Mouse (Mus musculus) MEL (cell line): ENCODE measurements around the gene Spata22. TPM values are rescaled to one million over a fixed set of nuclear protein-coding genes. Genes with fewer than 3 reads are reported as not detected.
"Not testable (repeated sequence)": the region's sequence is repeated elsewhere in the genome, so short reads cannot be mapped to it uniquely, and the experiment has no call there.

Experiments
- DNase-seq: peaks from one replicate; pipeline ENCODE4 v3.0.0; 2011; ENCODE audit warnings: low read depth, low spot score
- H3K27ac ChIP-seq: 2 replicates; pipeline ENCODE4 v1.5.1; 2012; ENCODE audit warnings: low read depth, mild to moderate bottlenecking, control low read depth, low read length, moderate library complexity; ENCODE audit not compliant: control insufficient read depth
- H3K27me3 ChIP-seq, 2 experiments: fragments of 150-350 bp in 1 of 2; sonication (generic) in 1 of 2; 2 replicates each; pipeline ENCODE4 v1.6.1; 2012; ENCODE audit warnings: low read length in 2 of 2, mild to moderate bottlenecking in 2 of 2, improper control_type of control experiment in 1 of 2, moderate library complexity in 1 of 2; ENCODE audit not compliant: insufficient read depth in 2 of 2, control insufficient read depth in 1 of 2
- H3K36me3 ChIP-seq, 2 experiments: 2 replicates each; pipeline ENCODE4 v1.6.1; 2012 to 2014; ENCODE audit warnings: low read length in 2 of 2, improper control_type of control experiment in 1 of 2, inconsistent platforms in 1 of 2, mild to moderate bottlenecking in 1 of 2; ENCODE audit not compliant: insufficient read depth in 2 of 2, control insufficient read depth in 1 of 2
- H3K4me1 ChIP-seq, 2 experiments: fragments of 150-350 bp in 1 of 2; sonication (generic) in 1 of 2; 2 replicates each; pipeline ENCODE4 v1.6.1; 2012; ENCODE audit warnings: low read length in 2 of 2, improper control_type of control experiment in 1 of 2, mild to moderate bottlenecking in 1 of 2; ENCODE audit not compliant: insufficient read depth in 2 of 2, control insufficient read depth in 1 of 2
- H3K4me3 ChIP-seq, 2 experiments: fragments of 150-350 bp in 1 of 2; sonication (generic) in 1 of 2; 2 replicates each; pipeline ENCODE4 v1.5.1; 2012; ENCODE audit warnings: low read depth in 2 of 2, low read length in 2 of 2, mild to moderate bottlenecking in 2 of 2, moderate library complexity in 2 of 2, control low read depth in 1 of 2, improper control_type of control experiment in 1 of 2; ENCODE audit not compliant: control insufficient read depth in 1 of 2, insufficient read depth in 1 of 2
- H3K79me2 ChIP-seq: 2 replicates; pipeline ENCODE4 v1.6.1; 2012; ENCODE audit warnings: mild to moderate bottlenecking, low read length, moderate library complexity; ENCODE audit not compliant: control insufficient read depth, poor library complexity, insufficient read depth
- H3K9ac ChIP-seq: 2 replicates; pipeline ENCODE4 v1.6.1; 2012; ENCODE audit warnings: low read depth, mild to moderate bottlenecking, control low read depth, low read length, moderate library complexity; ENCODE audit not compliant: control insufficient read depth, poor library complexity, severe bottlenecking
- H3K9me3 ChIP-seq: fragments of 150-350 bp; sonication (generic); replicated peaks from 2 replicates; pipeline ENCODE4 v1.6.1; 2012; ENCODE audit warnings: mild to moderate bottlenecking, low read length, improper control_type of control experiment, moderate library complexity; ENCODE audit not compliant: insufficient read depth
- BHLHE40 ChIP-seq: IDR thresholded peaks from 2 replicates; pipeline ENCODE4 v1.6.1; 2012; ENCODE audit warnings: low read depth, mild to moderate bottlenecking, inconsistent platforms, low read length, improper control_type of control experiment, borderline replicate concordance
- CHD1 ChIP-seq: IDR thresholded peaks from 2 replicates; pipeline ENCODE4 v1.6.1; 2012; ENCODE audit warnings: low read depth, mild to moderate bottlenecking, inconsistent platforms, low read length, improper control_type of control experiment
- CHD2 ChIP-seq: IDR thresholded peaks from 2 replicates; pipeline ENCODE4 v1.6.1; 2011; ENCODE audit warnings: low read length, improper control_type of control experiment
- ELF1 ChIP-seq: IDR thresholded peaks from 2 replicates; pipeline ENCODE4 v1.6.1; 2014; ENCODE audit warnings: low read depth, mild to moderate bottlenecking, inconsistent platforms, low read length, improper control_type of control experiment, moderate library complexity
- EP300 ChIP-seq, 2 experiments: IDR thresholded peaks; 2 replicates each; pipeline ENCODE4 v1.6.1; 2011; ENCODE audit warnings: improper control_type of control experiment in 2 of 2, low read length in 2 of 2, low read depth in 1 of 2, mild to moderate bottlenecking in 1 of 2
- GABPA ChIP-seq: IDR thresholded peaks from 2 replicates; pipeline ENCODE4 v1.6.1; 2012; ENCODE audit warnings: low read depth, mild to moderate bottlenecking, inconsistent platforms, low read length, improper control_type of control experiment, moderate library complexity
- JUND ChIP-seq: IDR thresholded peaks from 2 replicates; pipeline ENCODE4 v1.6.1; 2011; ENCODE audit warnings: low read depth, mild to moderate bottlenecking, improper control_type of control experiment, low read length
- KAT2A ChIP-seq: conservative IDR thresholded peaks from 2 replicates; pipeline ENCODE4 v1.6.1; 2012; ENCODE audit warnings: low read depth, low read length, improper control_type of control experiment, inconsistent platforms
- MAFK ChIP-seq: IDR thresholded peaks from 2 replicates; pipeline ENCODE4 v1.6.1; 2011; ENCODE audit warnings: low read depth, mild to moderate bottlenecking, low read length, improper control_type of control experiment, borderline replicate concordance
- MAX ChIP-seq: IDR thresholded peaks from 2 replicates; pipeline ENCODE4 v1.6.1; 2011; ENCODE audit warnings: low read length, improper control_type of control experiment
- MYB ChIP-seq: IDR thresholded peaks from 2 replicates; pipeline ENCODE4 v1.6.1; 2011; ENCODE audit warnings: mild to moderate bottlenecking, low read depth, low read length, improper control_type of control experiment
- MYC ChIP-seq: IDR thresholded peaks from 2 replicates; pipeline ENCODE4 v1.6.1; 2011; ENCODE audit warnings: low read depth, mild to moderate bottlenecking, low read length, improper control_type of control experiment, moderate library complexity
- NELFE ChIP-seq: IDR thresholded peaks from 2 replicates; pipeline ENCODE4 v1.6.1; 2011; ENCODE audit warnings: low read depth, low read length, improper control_type of control experiment
- POLR2A ChIP-seq, 2 experiments: IDR thresholded peaks; 2 replicates each; pipeline ENCODE4 v1.6.1; 2011 to 2012; ENCODE audit warnings: low read length in 2 of 2, mild to moderate bottlenecking in 2 of 2, control low read depth in 1 of 2, improper control_type of control experiment in 1 of 2, low read depth in 1 of 2, moderate library complexity in 1 of 2; ENCODE audit not compliant: control insufficient read depth in 1 of 2, insufficient read depth in 1 of 2, poor library complexity in 1 of 2
- POLR2AphosphoS2 ChIP-seq: IDR thresholded peaks from 2 replicates; pipeline ENCODE4 v1.6.1; 2011; ENCODE audit warnings: low read length, improper control_type of control experiment
- POLR2AphosphoS5 ChIP-seq: IDR thresholded peaks from 2 replicates; pipeline ENCODE4 v1.6.1; 2012; ENCODE audit warnings: low read depth, borderline replicate concordance, mild to moderate bottlenecking, inconsistent platforms, low read length, moderate library complexity, mixed read lengths
- RAD21 ChIP-seq: IDR thresholded peaks from 2 replicates; pipeline ENCODE4 v1.6.1; 2011; ENCODE audit warnings: mild to moderate bottlenecking, low read depth, low read length, improper control_type of control experiment
- SIN3A ChIP-seq: IDR thresholded peaks from 2 replicates; pipeline ENCODE4 v1.6.1; 2012; ENCODE audit warnings: low read length, improper control_type of control experiment, inconsistent platforms
- SMC3 ChIP-seq: IDR thresholded peaks from 2 replicates; pipeline ENCODE4 v1.6.1; 2011; ENCODE audit warnings: low read depth, low read length, improper control_type of control experiment
- TAL1 ChIP-seq: IDR thresholded peaks from 2 replicates; pipeline ENCODE4 v1.6.1; 2012; ENCODE audit warnings: mild to moderate bottlenecking, inconsistent platforms, low read length, moderate library complexity, mixed read lengths
- TBP ChIP-seq: IDR thresholded peaks from 2 replicates; pipeline ENCODE4 v1.8.0; 2011; ENCODE audit warnings: low read depth, low read length, improper control_type of control experiment
- UBTF ChIP-seq: IDR thresholded peaks from 2 replicates; pipeline ENCODE4 v1.6.1; 2012; ENCODE audit warnings: low read depth, mild to moderate bottlenecking, inconsistent platforms, low read length, improper control_type of control experiment, moderate library complexity, borderline replicate concordance; ENCODE audit not compliant: insufficient read depth
- USF1 ChIP-seq: IDR thresholded peaks from 2 replicates; pipeline ENCODE4 v1.6.1; 2014; ENCODE audit warnings: low read depth, mild to moderate bottlenecking, inconsistent platforms, low read length, improper control_type of control experiment, moderate library complexity
- USF2 ChIP-seq, 2 experiments: IDR thresholded peaks; 2 replicates each; pipeline ENCODE4 v1.6.1; 2011 to 2012; ENCODE audit warnings: improper control_type of control experiment in 2 of 2, low read length in 2 of 2, borderline replicate concordance in 1 of 2, inconsistent platforms in 1 of 2, low read depth in 1 of 2, mild to moderate bottlenecking in 1 of 2; ENCODE audit not compliant: insufficient read depth in 1 of 2
- ZKSCAN1 ChIP-seq: IDR thresholded peaks from 2 replicates; pipeline ENCODE4 v1.6.1; 2012; ENCODE audit warnings: low read depth, mild to moderate bottlenecking, inconsistent platforms, low read length, improper control_type of control experiment, moderate library complexity
- ZMIZ1 ChIP-seq: IDR thresholded peaks from 2 replicates; pipeline ENCODE4 v1.6.1; 2012; ENCODE audit warnings: low read depth, mild to moderate bottlenecking, inconsistent platforms, low read length, improper control_type of control experiment, moderate library complexity
- ZNF384 ChIP-seq: IDR thresholded peaks from 2 replicates; pipeline ENCODE4 v1.6.1; 2012; ENCODE audit warnings: low read depth, mild to moderate bottlenecking, inconsistent platforms, low read length, improper control_type of control experiment
- polyA plus RNA-seq, 2 experiments: library from polyadenylated mRNA; stranded (reverse) in 1 of 2; unstranded in 1 of 2; fragments of >175 nt in 1 of 2; fragments of >200 nt in 1 of 2; gene quantifications; 2 replicates each; pipeline versions ENCODE4 v1.2.1 to v1.2.4; 2012; ENCODE audit warnings: low replicate concordance in 2 of 2, low read depth in 1 of 2; ENCODE audit not compliant: insufficient read length in 2 of 2, insufficient read depth in 1 of 2, missing spikeins in 1 of 2
- total RNA-seq: library from RNA; depleted of rRNA; stranded (reverse); fragments of 300-350 nt; gene quantifications from 2 replicates; pipeline ENCODE4 v1.2.3, GENCODE M21; 2012

Gene Spata22
- total and polyA plus RNA-seq, 3 experiments, result not detected

- TF ChIP-seq TBP, result no peak
- no peak for TF ChIP-seq USF1
- no peak for TF ChIP-seq ZNF384
- no peak for TF ChIP-seq ELF1
- TF ChIP-seq MYC, result no peak
- TF ChIP-seq TAL1, result no peak
- TF ChIP-seq JUND, result no peak
- TF ChIP-seq NELFE, result no peak
- no peak for TF ChIP-seq MAFK
- no peak for TF ChIP-seq BHLHE40
- no peak for TF ChIP-seq KAT2A
- TF ChIP-seq POLR2AphosphoS2, result no peak
- no peak for TF ChIP-seq MAX
- TF ChIP-seq USF2 (IDR thresholded peaks at IDR 0.05; ENCODE audit: borderline replicate concordance in 1 of 2, insufficient read depth in 1 of 2, low read depth in 1 of 2, low read length in 2 of 2), result no peak
- TF ChIP-seq MYB, result no peak
- TF ChIP-seq CHD2, result no peak
- TF ChIP-seq ZKSCAN1, result no peak
- no peak for TF ChIP-seq CHD1
- Histone ChIP-seq H3K4me1 (no peaks in the 10 kb centered on the region), H3K36me3 (no peaks in the 10 kb centered on the region), H3K27me3 (no peaks in the 10 kb centered on the region), H3K9ac (no peak overlapping the region), H3K79me2 (no peaks in the 10 kb centered on the region), H3K27ac (no peak overlapping the region), H3K9me3 (no peaks in the 10 kb centered on the region), H3K4me3 (no peak overlapping the region)
- no peak for DNase-seq
These were observed 26.4 kb upstream of the Spata22 start for GRCm38 (mm10) chr11:73303123-73303522.

- no peak overlapping the region for H3K27ac ChIP-seq
- H3K4me1 ChIP-seq, result peaks cover 0 to 3% of the 10 kb centered on the region in 2 experiments; a peak in 1 of 4 replicates
- H3K9ac ChIP-seq, result no peak overlapping the region
- no peaks in the 10 kb centered on the region for H3K79me2 ChIP-seq
- DNase-seq, result no peak
- no peak overlapping the region for H3K4me3 ChIP-seq
- H3K36me3 ChIP-seq, result no peaks in the 10 kb centered on the region
- no peaks in the 10 kb centered on the region for H3K9me3 ChIP-seq
- TF ChIP-seq TBP (no peak), MYB (no peak), MAFK (no peak), ZMIZ1 (no peak), SIN3A (no peak), SMC3 (no peak), USF2 (IDR thresholded peaks at IDR 0.05; ENCODE audit: borderline replicate concordance in 1 of 2, insufficient read depth in 1 of 2, low read depth in 1 of 2, low read length in 2 of 2) (no peak), KAT2A (no peak), RAD21 (no peak), ELF1 (no peak), EP300 (IDR thresholded peaks at IDR 0.05; ENCODE audit: low read depth in 1 of 2, low read length in 2 of 2) (no peak), GABPA (no peak), POLR2AphosphoS5 (no peak), POLR2A (IDR thresholded peaks at IDR 0.05; ENCODE audit: control insufficient read depth in 1 of 2, insufficient read depth in 1 of 2, low read depth in 1 of 2, low read length in 2 of 2, poor library complexity in 1 of 2) (no peak), BHLHE40 (no peak), MYC (no peak), UBTF (no peak), JUND (no peak)
- H3K27me3 ChIP-seq, result no peaks in the 10 kb centered on the region
These were observed 13.6 kb upstream of the Spata22 start for GRCm38 (mm10) chr11:73315961-73316360.

GRCm38 (mm10) chr11:73318581-73318980 is 11.0 kb upstream of the Spata22 start:
- H3K79me2 ChIP-seq, H3K4me1 ChIP-seq, H3K27ac ChIP-seq, H3K9me3 ChIP-seq, DNase-seq, H3K27me3 ChIP-seq, H3K36me3 ChIP-seq, H3K4me3 ChIP-seq, H3K9ac ChIP-seq: not testable (repeated sequence)
